Mouse (Mus musculus): ENCODE data around the gene Asb17.

DNA sequence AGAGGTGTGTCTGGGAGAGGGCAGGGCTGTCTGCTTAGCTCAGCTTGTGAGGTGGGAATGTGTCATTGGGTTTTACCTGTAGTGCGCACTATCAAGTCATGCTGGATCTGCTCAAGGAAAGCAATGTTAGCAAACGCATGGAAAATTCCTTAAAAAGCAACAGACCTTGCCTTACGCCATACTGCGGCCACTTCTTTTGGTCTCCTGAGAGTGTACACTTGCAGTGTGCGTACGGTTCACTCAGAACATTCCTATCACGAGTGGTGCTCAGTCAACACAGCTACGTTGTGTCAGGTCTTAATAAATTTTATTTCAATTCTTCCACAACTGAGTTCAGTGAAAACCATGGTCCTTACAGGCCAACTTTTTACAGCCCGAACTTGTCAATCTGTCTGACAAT, 748 bp downstream of the Asb17 start:
- TF ChIP-seq CTCF (IDR thresholded peaks at IDR 0.05; ENCODE audit: low read depth, low read length): no peak
- no peak for TF ChIP-seq POLR2A (IDR thresholded peaks at IDR 0.05; ENCODE audit: extremely low read depth, insufficient read depth, low read length)

Data from liver, adult 2 months (tissue).